Comparison of ENCODE assay signal across 18 mouse cellular contexts in the genomic region with DNA sequence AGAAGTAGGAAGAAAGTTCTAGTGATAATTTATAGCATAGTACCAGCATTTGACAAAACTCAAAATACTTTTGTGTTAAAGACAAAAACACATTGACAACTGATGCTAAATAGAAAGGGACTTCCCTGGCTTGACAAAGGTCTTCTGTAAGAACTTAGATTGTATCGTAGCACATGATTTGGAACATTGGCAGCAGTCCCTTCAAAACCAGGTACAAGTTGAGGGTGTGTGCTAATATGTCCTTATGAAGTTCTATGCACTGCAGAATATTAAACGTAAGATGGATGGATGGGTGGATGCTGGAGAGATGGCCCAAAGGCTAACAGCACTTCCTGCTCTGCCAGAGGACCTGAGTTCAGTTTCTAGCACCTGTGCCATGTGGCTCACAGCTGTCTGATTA.
"Had no signal": no experiment of that assay in that cellular context is flagged by ENCODE, and none has a peak within 500 bp of the region (broad histone marks: within the 10 kb centered on the region; RNA-seq: fewer than 3 reads in every experiment).

No protein-coding gene starts in this region.

- H3K9me3 ChIP-seq: midbrain, embryonic 12.5 days; neural tube, embryonic 13.5 days; neural tube, embryonic 15.5 days had no signal

- H3K27ac ChIP-seq: midbrain, embryonic 12.5 days; neural tube, embryonic 13.5 days; neural tube, embryonic 15.5 days had no signal

- H3K4me3 ChIP-seq: midbrain, embryonic 12.5 days; myocyte; neural tube, embryonic 13.5 days; neural tube, embryonic 15.5 days had no signal

- H3K36me3 ChIP-seq: midbrain, embryonic 12.5 days; neural tube, embryonic 13.5 days; neural tube, embryonic 15.5 days had no signal

- DNase-seq: lung, adult 18-20 months; lung, embryonic 14.5 days; lung, postnatal 10 days; lung, postnatal 4 days; midbrain, embryonic 14.5 days; retina, postnatal 1 day; right cerebral cortex, adult 18-20 months; right cerebral cortex, postnatal 25 days; right cerebral cortex, postnatal 4 days; spleen, adult 18-20 months; thymus, adult 2 months; thymus, postnatal 25 days; thymus, postnatal 4 days had no signal

- H3K27me3 ChIP-seq: midbrain, embryonic 12.5 days; neural tube, embryonic 13.5 days; neural tube, embryonic 15.5 days had no signal

- ATAC-seq: midbrain, embryonic 16.5 days had no signal

- H3K4me2 ChIP-seq: lung, embryonic 14.5 days; midbrain, embryonic 12.5 days; neural tube, embryonic 13.5 days; neural tube, embryonic 15.5 days had no signal

- H3K9ac ChIP-seq: lung, embryonic 14.5 days; midbrain, embryonic 12.5 days; neural tube, embryonic 13.5 days; neural tube, embryonic 15.5 days had no signal
